Mouse (Mus musculus) cerebellum, postnatal 36 days (tissue): Measurements from ENCODE around the gene Stom.
A peak's percentile ranks its signal among the peaks of the same experiment; 100 is the strongest.

Source experiments
- DNase-seq, 2 experiments: peaks; one replicate each; pipeline ENCODE4 v3.0.0; 2021 to 2022; ENCODE audit warnings: mixed read lengths in 2 of 2

Gene Stom

DNA sequence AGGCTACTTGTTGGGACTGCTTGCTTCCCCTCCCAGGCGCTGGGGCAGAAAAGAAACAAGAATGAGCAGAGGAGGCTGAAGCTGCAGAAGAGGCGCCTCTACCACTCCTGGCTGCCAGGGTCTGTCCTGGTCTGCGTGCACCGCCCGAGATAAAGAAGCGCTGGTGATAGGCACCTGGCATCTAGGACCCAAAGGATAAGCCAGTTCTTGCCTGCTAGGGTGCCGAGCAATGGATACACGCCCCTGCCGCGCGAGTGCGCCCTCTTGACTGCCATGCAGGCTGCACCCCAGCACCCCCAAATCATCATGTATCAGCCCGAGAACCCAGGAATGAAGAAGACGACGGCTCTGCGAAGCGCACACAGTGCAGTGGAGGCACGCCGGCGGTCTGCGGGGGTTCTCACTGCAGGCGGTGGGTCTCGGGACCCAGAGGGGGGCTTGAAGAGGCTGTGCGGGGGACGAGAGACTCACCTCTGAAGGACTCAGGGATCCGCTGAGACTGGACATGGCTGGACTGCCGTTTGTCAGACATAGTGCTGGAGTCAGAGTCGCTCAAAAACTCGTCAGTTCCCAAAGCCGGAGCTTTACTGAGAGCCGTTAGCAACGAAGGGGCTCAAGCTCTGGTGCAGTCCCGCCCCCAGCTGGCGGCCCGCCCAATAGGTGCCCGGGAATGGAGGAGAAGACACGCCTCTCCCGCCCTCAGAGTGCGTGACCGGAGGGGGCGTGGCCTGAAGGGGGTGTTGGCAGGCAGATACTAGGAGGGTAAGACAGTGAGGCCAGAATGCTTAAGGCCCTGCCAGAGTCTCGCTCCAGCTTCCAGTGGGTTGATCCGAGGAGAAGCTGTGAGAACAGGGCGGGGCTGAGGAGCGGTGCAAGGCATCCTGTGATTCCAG, at the start of gene Stom:
Stom (minus strand) TSS at position 589 of the 893 bp plus-strand sequence.
- peak; percentile 99 to 100 for DNase-seq

GRCm38 (mm10) chr2:35385441-35385871, 48.7 kb upstream of the Stom start:
- peak; percentile 16 to 32 for DNase-seq

- no peak for DNase-seq
Observed at GRCm38 (mm10) chr2:35379306-35379705, 42.5 kb upstream of the Stom start.

DNA sequence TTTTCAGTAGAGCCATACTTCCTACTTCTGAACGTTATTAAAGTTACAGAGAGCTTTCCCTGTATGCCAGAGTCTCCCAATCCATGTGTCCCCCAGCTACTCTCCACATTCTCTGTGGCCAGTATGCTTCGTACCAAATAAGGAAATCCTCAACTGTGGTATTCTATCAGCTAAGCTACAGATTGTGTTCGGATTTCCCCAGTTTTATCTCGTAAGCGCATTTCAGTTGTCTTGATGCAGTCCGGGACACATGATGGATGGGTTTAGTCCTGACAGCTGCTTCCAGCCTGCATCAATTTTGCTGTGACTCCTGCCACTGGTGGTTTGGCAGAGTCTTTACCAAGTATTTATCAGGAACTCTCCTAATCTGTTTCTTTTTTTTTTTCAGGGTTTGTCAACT, 40.8 kb upstream of the Stom start:
- no peak for DNase-seq

GRCm38 (mm10) chr2:35373003-35373402, 36.2 kb upstream of the Stom start:
- no peak for DNase-seq

DNA sequence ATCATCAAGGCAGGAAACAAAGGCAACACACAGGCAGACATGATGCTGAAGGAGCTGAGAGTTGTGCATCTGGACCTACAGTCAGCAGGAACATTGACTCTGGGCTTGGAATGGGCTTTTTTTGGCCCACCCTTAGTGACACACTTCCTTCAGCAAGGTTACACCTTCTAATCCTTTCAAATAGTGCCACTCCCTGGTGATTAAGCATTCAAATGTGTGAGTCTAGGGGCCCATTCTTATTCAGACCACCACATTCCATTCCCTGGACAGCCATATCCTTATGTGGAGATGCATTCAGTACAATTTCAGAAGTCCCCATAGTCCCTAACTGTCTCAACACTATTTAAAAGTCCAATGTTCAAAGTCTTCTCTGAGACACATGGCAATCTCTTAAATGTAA, 33.9 kb upstream of the Stom start:
- DNase-seq, result no peak

DNA sequence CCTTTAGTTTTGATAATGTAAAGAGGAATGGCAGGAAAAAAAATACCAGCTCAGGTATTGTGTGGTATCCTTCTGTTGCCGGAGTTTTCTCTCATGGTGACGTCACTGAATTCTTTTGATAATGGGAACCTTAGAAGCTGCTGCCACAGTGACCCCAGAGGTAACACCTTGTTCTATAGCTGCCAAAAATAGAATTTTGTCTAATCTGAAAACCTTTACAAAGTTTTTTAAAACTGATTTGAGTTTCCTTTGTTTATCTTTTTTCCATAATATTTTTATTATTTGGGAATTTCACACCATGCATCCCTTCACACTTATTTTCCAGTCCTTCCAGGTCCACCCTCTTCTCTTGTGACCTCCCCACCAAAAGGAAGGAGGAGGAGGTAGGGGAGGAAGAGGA, 30.9 kb upstream of the Stom start, which contains the start of gene 4930568D16Rik:
4930568D16Rik (minus strand) TSS at position 101 of the 400 bp plus-strand sequence.
- no peak for DNase-seq

- no peak for DNase-seq
Observed at GRCm38 (mm10) chr2:35349184-35349583, 12.4 kb upstream of the Stom start.

GRCm38 (mm10) chr2:35345984-35346383, 9.2 kb upstream of the Stom start:
- no peak for DNase-seq

DNA sequence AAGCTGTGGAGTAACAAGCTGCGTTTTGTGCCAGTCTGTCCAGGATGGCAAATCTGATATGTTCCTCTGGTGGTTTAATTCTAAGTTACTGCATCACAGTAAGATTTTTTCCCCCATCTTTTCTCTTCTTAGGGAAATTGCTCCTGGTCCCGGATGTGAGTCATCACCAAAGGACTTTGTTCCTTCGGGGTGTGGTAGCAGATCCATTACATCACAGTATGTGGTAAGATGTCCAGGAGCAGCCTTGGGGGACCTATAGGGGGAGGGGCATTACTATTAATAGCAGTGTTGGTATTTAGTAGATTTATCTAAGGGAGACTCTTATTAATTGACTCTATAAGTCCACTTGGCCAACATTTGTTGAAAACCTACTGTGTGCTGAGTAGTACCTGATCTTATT, 5.8 kb upstream of the Stom start:
- DNase-seq, result no peak

DNA sequence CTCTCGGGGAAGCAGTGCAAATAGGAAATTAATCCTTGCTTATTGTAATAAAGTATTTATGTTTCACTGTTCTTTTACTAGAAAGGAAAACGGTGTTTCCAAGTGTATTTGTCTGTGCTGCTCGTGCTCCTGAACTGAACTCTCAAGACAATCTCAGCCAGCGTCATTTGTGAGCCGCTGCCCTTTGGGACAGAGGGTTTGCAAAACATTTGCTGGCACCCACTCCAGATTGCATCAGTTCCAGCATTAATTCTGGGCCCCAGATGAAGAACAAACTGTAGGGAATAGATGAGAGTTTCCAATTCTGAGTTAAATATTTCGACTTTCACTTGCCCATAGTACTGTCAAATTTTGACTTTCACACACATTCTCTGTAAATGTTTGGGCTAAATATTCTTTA, 1.9 kb upstream of the Stom start:
- no peak for DNase-seq

- DNase-seq, result no peak
Observed at GRCm38 (mm10) chr2:35338036-35338435, 1.3 kb upstream of the Stom start.

DNA sequence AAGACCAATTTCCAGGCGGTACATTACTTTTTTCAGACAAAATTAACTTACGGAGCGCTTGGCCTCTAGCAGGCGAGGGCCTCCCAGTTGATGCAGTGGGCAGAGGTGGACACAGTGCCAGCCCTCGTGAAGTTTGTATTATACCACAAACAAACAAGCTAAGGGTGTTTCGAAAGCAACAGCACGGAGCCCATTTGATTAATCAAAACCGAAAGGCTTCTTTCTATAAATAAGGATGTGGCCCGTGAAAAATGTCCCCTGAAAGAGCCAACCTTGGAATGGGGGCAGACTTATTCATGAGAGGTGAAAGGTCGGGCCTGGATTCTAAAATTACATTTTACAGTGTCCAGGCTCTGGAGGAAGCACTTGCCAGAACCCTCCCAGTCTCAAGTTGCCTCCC, 643 bp upstream of the Stom start:
- DNase-seq, result no peak

DNA sequence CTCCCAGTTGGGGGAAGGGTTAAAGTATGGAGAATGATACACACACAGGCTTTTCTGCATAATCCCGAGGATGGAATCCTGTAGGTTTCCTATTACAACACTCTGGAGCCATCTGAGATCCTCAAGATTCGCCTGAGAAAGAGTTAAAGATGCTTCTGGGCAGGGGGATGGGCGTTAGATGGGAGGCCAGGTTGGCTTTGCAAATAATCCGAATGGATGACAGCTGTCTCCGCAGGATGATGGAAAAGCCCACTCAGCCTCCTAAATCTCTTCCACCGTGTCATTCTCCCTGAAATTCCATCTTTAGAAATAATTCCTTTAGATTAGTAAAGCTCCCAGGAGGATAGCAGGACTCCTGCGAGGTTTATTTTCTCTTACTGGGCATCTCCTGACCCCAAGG, 1.2 kb downstream of the Stom start:
- DNase-seq, result no peak

- DNase-seq, result no peak
Observed at GRCm38 (mm10) chr2:35333670-35334069, 3.1 kb downstream of the Stom start.

DNA sequence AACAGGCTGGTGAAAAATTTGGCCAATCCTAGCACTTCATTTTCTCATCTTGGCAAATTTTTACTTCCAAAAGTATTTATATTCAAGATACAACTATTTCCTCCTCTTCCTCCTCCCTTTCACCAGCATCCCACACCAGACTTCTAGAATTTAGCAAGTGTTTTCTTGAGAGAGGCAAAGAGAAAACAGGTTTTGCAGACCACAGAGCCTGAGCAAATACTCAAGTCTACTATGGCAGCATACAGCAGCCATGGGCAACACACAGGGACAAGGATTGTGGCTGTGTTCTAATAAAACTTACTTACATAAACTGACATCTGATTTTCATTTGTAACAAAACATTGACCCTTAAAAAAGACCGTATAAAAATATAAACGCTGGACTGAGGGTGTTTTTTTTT, 5.6 kb downstream of the Stom start:
- no peak for DNase-seq

DNA sequence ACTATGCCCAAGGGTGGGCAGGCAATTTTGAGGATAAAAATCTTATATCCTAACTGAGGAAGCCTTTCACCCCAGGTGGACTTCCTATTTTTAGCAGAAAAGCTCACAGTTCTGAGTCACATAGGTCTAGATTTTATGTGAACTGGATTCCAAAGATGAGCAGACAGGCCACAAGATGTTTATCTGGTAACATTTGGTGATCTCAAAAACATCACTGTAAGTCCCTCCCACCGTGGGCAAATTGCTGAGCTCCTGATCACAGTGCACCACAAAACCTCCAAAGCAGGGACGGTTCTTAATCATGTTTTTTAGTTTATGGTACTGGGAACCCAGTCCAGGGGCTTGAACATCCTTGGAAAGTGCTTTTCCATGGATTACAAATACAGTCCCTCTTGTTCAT, 7.7 kb downstream of the Stom start:
- DNase-seq, result no peak

DNA sequence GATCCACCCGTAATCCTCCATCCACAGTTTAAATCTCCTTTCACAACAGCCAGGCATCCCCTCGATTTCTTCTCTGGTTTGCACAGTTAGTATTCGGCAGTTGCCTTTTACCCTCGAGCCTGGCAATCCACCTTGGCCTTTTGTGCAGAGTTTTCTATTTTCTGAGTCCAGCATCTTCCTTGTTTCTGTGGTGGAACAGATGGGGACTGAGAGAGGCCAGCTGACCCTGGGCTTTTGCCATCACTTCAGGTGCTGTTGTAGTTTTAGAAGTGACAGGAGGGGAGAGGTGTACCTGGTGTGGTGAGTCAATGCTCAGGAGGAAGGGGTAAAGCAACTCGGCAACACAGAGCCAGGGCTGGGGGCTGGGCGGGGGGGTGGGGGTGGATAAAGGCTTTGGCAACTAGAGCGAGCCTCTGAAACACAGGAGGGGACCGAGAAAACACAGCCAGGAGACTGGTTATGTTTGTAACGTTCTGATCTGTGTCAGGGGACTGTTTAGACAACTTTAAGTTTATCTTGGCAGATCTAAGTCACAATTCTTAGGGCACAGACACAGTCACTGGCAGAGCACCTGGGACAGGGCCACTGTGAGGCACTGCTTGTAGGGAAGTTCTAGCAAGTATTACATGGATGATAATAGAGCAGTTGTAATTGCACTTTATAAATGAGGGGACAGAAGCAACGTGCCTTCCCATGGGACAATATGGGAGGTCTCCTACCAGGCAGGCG, 8.5 kb downstream of the Stom start:
- DNase-seq, result peak; percentile 78 to 82

DNA sequence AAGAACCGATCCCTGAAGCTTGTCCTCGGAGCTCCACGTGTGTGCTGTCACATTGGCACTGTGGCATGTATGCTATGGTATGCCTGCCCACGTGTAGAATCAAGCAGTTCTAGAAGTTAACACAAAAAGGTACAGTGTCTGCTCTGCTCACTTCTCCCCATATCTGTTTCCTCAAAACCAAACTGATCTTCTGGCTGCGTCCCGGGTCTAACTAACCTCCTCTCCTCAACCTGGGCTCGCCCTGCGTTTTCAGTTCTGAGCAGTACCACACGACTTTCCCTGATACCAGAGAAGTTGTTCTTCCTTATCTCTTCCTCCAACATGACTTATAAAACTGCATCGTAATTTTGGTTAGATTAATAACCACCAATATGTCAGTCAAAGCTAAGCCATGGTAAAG, 9.2 kb downstream of the Stom start:
- no peak for DNase-seq

- DNase-seq, result no peak
Observed at GRCm38 (mm10) chr2:35326931-35327330, 9.8 kb downstream of the Stom start.

GRCm38 (mm10) chr2:35325930-35326329, 10.8 kb downstream of the Stom start:
- no peak for DNase-seq

- DNase-seq, result peak; percentile 61 to 75
Observed at GRCm38 (mm10) chr2:35322404-35323164, 14.2 kb downstream of the Stom start.

- no peak for DNase-seq
Observed at GRCm38 (mm10) chr2:35320399-35320798, 16.4 kb downstream of the Stom start.
